Mouse (Mus musculus): ENCODE results near the gene Ccdc74a. TPM values are rescaled to one million over a fixed set of nuclear protein-coding genes. Genes with fewer than 3 reads are reported as not detected.
"Not testable (repeated sequence)": the region's sequence is repeated elsewhere in the genome, so short reads cannot be mapped to it uniquely, and the experiment has no call there.

Gene Ccdc74a
- polyA plus RNA-seq (2015; fragmentation: Nextera tagmentation; extraction: Ambion mirVana): 16.6 and 18.0 TPM in 2 replicates

DNA sequence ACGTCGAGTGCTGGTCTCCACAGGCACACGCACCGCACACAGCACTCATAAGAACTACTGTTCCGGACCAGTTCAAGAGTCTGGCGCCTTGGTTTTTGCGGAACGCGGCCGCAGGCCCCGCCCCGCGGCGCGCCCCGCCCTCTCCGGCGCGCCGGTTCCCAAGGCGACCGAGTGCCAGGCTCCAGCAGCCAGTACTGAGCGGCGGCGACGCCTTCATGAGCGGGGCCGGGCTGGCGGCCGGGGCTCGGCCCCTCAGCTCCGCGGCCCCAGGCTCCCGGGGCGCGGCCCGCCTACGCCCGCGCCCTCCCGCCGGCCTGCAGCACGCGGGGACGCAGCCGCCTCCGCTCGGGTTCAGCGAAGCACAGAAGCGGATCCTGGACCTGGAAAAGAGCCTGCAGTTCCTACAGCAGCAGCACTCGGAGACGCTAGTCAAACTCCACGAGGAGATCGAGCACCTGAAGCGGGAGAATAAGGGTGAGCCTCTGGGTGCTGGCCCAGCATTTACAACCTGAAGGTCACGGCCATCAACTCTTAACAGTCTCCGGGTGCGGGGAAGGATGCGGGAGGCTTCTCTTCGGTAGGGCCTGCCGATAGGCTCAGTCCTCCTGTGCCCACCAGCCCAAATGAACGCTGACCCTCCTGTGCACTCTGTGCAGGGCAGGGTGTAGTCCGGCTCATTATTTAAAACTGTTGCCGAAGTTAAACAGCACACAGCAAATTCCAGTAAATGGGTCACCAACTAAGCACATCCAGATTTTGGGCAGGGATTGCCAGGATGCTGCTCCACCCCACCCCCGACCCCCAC, at the start of gene Ccdc74a:
Gene Ccdc74a (plus strand): TSS at position 161 of the 805 bp plus-strand sequence.
- Histone ChIP-seq H3K4me1 (ENCODE audit: control insufficient read depth, insufficient read depth, low read depth, low read length) (peaks cover 11% of the 10 kb centered on the region), H3K27me3 (replicated peaks; ENCODE audit: control insufficient read depth, insufficient read depth, low read length) (no peaks in the 10 kb centered on the region), H3K9ac (ENCODE audit: low read depth, low read length) (peak within 1 kb of the TSS; percentile 82), H3K27ac (ENCODE audit: low read depth, low read length) (peak within 1 kb of the TSS; percentile 61), H3K4me2 (ENCODE audit: low read length) (peak within 1 kb of the TSS; percentile 91), H3K36me3 (ENCODE audit: control insufficient read depth, insufficient read depth, low read length) (peaks cover 18% of the 10 kb centered on the region), H3K4me3 (ENCODE audit: low read length) (peak within 1 kb of the TSS; percentile 68), H3K9me3 (ENCODE audit: control insufficient read depth, low read length) (no peaks in the 10 kb centered on the region)
- peak; percentile 95 for ATAC-seq
- 2% methylated on average over 55 of the region's 65 CpGs for WGBS

DNA sequence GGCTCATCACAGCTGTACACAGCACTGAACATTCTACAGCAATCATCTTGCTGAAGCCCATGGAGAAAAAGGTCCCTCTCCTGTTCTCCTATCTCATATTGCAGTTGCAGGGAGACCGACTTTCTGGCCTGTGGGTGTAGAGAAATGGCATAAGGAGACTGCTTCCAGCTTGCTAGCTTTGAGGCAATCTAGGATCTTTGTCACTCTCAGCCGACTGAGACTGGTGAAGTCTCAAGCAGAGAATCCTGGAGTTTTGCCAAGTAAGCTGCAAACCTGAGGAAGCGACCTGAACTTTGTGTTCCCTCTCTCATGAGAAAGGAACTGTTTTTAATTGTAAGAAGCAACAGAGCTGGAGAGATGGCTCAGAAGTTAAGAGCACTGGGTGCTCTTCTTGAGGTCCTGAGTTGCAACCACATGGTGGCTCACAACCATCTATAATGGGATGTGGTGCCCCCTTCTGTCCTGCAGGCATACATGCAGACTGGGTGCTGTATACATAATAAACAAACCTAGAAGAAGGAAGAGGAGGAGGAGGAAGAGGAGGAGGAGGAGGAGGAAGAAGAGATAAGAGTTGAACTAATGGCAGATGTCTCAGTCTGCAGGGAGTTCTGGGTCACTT, 45.2 kb upstream of the Ccdc74a start:
- Histone ChIP-seq H3K36me3 (ENCODE audit: control insufficient read depth, insufficient read depth, low read length) (no peaks in the 10 kb centered on the region), H3K9me3 (ENCODE audit: control insufficient read depth, low read length) (no peaks in the 10 kb centered on the region), H3K9ac (ENCODE audit: low read depth, low read length) (no peak overlapping the region), H3K4me3 (ENCODE audit: low read length) (no peak overlapping the region), H3K4me2 (ENCODE audit: low read length) (no peak overlapping the region), H3K4me1 (ENCODE audit: control insufficient read depth, insufficient read depth, low read depth, low read length) (no peaks in the 10 kb centered on the region; the same call in 1 of the 2 replicates), H3K27ac (ENCODE audit: low read depth, low read length) (no peak overlapping the region), H3K27me3 (replicated peaks; ENCODE audit: control insufficient read depth, insufficient read depth, low read length) (no peaks in the 10 kb centered on the region)
- no peak for ATAC-seq
- WGBS: 63% methylated on average over 3 of the region's 3 CpGs

DNA sequence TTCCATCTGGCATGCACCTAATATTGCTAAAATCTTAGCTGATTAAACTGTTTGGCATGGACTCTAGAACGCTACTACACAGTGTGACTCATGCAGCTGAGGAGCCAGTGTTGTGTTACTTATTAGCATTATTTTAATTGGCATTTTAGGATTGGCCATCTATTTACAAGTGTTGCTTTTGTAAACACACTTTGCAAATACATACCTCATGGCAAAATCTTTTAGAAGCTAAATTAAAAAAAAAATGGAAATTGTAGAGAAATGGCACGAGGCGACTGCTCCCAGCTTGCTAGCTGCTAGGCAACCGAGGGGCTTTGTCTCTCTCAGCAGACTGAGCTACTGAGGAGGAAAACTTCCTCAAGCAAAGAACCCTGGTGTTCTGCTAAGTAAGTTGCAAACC, 41.3 kb upstream of the Ccdc74a start:
- Histone ChIP-seq H3K4me1 (ENCODE audit: control insufficient read depth, insufficient read depth, low read depth, low read length) (no peaks in the 10 kb centered on the region; the same call in 1 of the 2 replicates), H3K9ac (ENCODE audit: low read depth, low read length) (no peak overlapping the region), H3K9me3 (ENCODE audit: control insufficient read depth, low read length) (no peaks in the 10 kb centered on the region), H3K4me3 (ENCODE audit: low read length) (no peak overlapping the region), H3K27ac (ENCODE audit: low read depth, low read length) (no peak overlapping the region), H3K27me3 (replicated peaks; ENCODE audit: control insufficient read depth, insufficient read depth, low read length) (no peaks in the 10 kb centered on the region), H3K4me2 (ENCODE audit: low read length) (no peak overlapping the region), H3K36me3 (ENCODE audit: control insufficient read depth, insufficient read depth, low read length) (no peaks in the 10 kb centered on the region)
- ATAC-seq: no peak
- WGBS: 44% methylated on average over 4 of the region's 4 CpGs

DNA sequence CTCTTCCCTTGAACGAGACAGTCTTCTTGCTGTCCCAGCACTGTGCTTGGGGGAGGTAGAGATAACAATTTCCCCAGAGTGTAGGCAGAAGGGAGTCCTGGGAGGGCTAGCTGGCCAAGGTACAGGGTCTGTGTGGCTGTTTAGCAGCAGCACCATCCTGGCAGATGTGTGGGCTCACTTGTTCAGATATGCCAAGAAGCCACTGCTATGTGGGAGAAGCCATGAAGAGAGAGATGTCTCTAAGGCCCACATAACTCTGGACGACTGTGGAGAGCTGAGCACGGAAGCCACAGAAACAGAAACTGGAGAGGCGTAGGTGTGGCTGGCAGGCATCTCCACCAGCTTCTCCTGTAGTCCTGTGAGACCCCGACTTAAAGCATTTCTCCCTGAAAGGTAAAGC, 40.6 kb upstream of the Ccdc74a start:
- ATAC-seq: no peak
- H3K4me3 ChIP-seq (ENCODE audit: low read length): no peak overlapping the region
- H3K9me3 ChIP-seq (ENCODE audit: control insufficient read depth, low read length): no peaks in the 10 kb centered on the region
- no peaks in the 10 kb centered on the region for H3K27me3 ChIP-seq (replicated peaks; ENCODE audit: control insufficient read depth, insufficient read depth, low read length)
- H3K4me2 ChIP-seq (ENCODE audit: low read length): no peak overlapping the region
- no peak overlapping the region for H3K27ac ChIP-seq (ENCODE audit: low read depth, low read length)
- 75% methylated on average over 5 of the region's 5 CpGs for WGBS
- H3K9ac ChIP-seq (ENCODE audit: low read depth, low read length): no peak overlapping the region
- H3K36me3 ChIP-seq (ENCODE audit: control insufficient read depth, insufficient read depth, low read length): no peaks in the 10 kb centered on the region
- no peaks in the 10 kb centered on the region; the same call in 1 of the 2 replicates for H3K4me1 ChIP-seq (ENCODE audit: control insufficient read depth, insufficient read depth, low read depth, low read length)

DNA sequence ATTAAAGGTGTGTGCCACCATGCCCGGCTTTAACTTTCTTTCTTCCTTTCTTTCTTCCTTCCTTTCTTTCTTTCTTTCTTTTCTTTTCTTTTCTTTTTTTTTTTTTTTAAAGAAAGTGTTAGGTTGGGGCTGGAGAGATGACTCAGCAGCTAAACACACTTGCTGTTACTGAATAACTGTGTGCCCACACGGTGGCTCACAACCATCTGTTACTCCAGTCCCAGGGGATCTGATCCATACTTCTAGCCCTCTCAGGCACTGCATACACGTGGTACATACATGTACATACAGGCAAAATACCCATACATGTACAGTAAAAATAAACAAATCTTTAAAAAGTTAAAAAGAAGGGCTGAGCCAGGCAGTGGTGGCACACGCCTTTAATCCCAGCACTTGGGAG, 34.9 kb upstream of the Ccdc74a start:
- Histone ChIP-seq H3K4me1 (ENCODE audit: control insufficient read depth, insufficient read depth, low read depth, low read length) (no peaks in the 10 kb centered on the region), H3K4me2 (ENCODE audit: low read length) (no peak overlapping the region), H3K36me3 (ENCODE audit: control insufficient read depth, insufficient read depth, low read length) (no peaks in the 10 kb centered on the region), H3K9ac (ENCODE audit: low read depth, low read length) (no peak overlapping the region), H3K4me3 (ENCODE audit: low read length) (no peak overlapping the region), H3K9me3 (ENCODE audit: control insufficient read depth, low read length) (no peaks in the 10 kb centered on the region), H3K27me3 (replicated peaks; ENCODE audit: control insufficient read depth, insufficient read depth, low read length) (no peaks in the 10 kb centered on the region), H3K27ac (ENCODE audit: low read depth, low read length) (no peak overlapping the region)
- 64% methylated on average over 4 of the region's 4 CpGs for WGBS
- ATAC-seq: no peak

DNA sequence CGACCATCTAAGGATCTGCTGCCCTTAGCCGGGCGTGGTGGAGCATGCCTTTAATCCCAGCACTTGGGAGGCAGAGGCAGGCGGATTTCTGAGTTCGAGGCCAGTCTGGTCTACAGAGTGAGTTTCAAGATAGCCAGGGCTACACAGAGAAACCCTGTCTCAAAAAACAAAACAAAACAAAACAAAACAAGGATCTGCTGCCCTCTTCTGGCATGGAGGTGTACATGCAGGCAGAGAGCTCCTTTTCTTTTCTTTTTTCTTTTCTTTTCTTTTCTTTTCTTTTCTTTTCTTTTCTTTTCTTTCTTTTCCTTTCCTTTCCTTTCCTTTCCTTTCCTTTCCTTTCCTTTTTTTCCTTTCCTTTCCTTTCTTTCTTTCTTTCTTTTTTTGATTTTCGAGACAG, 31.5 kb upstream of the Ccdc74a start:
- H3K27ac ChIP-seq (ENCODE audit: low read depth, low read length); H3K9ac ChIP-seq (ENCODE audit: low read depth, low read length); H3K36me3 ChIP-seq (ENCODE audit: control insufficient read depth, insufficient read depth, low read length); H3K9me3 ChIP-seq (ENCODE audit: control insufficient read depth, low read length); H3K4me3 ChIP-seq (ENCODE audit: low read length); ATAC-seq; H3K4me2 ChIP-seq (ENCODE audit: low read length); H3K27me3 ChIP-seq (replicated peaks; ENCODE audit: control insufficient read depth, insufficient read depth, low read length); H3K4me1 ChIP-seq (ENCODE audit: control insufficient read depth, insufficient read depth, low read depth, low read length): not testable (repeated sequence)
- WGBS: 95% methylated on average over 6 of the region's 6 CpGs

DNA sequence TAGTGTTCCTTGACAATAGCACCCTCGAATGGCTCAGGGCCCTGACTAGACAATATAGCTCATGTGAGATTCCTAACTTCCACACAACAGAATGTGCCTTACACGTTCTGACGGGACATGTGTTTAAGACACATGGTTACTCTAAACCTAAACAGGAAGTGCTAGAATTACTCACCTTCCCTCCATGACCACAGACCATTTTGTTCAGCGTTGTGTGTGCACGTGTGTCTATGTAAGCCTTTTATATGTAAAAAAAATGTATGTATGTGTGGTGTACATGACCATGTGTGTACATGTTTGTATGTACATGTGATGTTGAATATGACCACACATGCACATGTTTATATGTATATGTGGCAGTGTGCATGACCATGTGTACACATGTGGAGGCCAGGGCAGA, 30.1 kb upstream of the Ccdc74a start:
- no peak for ATAC-seq
- H3K9me3 ChIP-seq (ENCODE audit: control insufficient read depth, low read length): no peaks in the 10 kb centered on the region
- no peak overlapping the region for H3K9ac ChIP-seq (ENCODE audit: low read depth, low read length)
- H3K4me1 ChIP-seq (ENCODE audit: control insufficient read depth, insufficient read depth, low read depth, low read length): peaks cover 11% of the 10 kb centered on the region
- no peak overlapping the region for H3K27ac ChIP-seq (ENCODE audit: low read depth, low read length)
- no peaks in the 10 kb centered on the region for H3K36me3 ChIP-seq (ENCODE audit: control insufficient read depth, insufficient read depth, low read length)
- H3K4me3 ChIP-seq (ENCODE audit: low read length): no peak overlapping the region
- 84% methylated on average over 5 of the region's 5 CpGs for WGBS
- no peaks in the 10 kb centered on the region for H3K27me3 ChIP-seq (replicated peaks; ENCODE audit: control insufficient read depth, insufficient read depth, low read length)
- H3K4me2 ChIP-seq (ENCODE audit: low read length): no peak overlapping the region

DNA sequence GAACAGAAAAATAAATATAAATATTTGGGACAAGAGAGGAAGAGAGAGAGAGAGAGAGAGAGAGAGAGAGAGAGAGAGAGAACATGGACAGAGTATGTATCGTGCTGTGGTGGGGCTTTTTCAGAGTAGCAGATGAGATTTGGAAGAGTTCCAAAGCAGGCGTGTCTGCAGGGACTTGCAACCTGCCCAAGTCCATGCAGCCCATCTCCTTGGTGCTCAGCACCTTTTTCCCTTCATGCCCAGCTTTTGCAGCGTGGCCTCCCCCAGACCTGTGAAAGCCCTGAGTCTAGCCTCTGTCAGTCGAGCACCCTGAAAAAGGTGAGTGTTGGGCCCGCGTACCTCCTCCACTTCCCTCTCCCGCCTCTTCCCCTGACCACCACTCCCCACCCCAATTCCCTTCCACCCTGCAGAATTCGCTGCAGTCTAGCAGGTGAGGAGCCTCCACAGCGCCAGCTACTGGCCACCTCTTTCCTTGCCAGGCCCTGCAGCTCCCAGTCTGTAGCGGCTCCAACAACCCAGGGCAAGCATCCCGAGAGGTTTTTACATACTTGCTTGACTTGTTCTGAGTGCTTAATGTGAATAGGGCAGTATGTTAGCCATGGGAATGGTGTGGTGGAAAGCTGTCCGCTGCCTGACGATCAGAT, 28.2 kb upstream of the Ccdc74a start:
- peaks cover 3% of the 10 kb centered on the region; the same call in 1 of the 2 replicates for H3K36me3 ChIP-seq (ENCODE audit: control insufficient read depth, insufficient read depth, low read length)
- peak; percentile 48; the same call in 1 of the 2 replicates for ATAC-seq
- H3K4me1 ChIP-seq (ENCODE audit: control insufficient read depth, insufficient read depth, low read depth, low read length): peaks cover 11% of the 10 kb centered on the region
- H3K4me2 ChIP-seq (ENCODE audit: low read length): 0 out of 2 replicates have a peak overlapping the region, but pooled peaks have one; percentile 5
- no peaks in the 10 kb centered on the region for H3K9me3 ChIP-seq (ENCODE audit: control insufficient read depth, low read length)
- H3K4me3 ChIP-seq (ENCODE audit: low read length): no peak overlapping the region
- H3K27me3 ChIP-seq (replicated peaks; ENCODE audit: control insufficient read depth, insufficient read depth, low read length): no peaks in the 10 kb centered on the region
- no peak overlapping the region for H3K27ac ChIP-seq (ENCODE audit: low read depth, low read length)
- no peak overlapping the region for H3K9ac ChIP-seq (ENCODE audit: low read depth, low read length)
- WGBS: 18% methylated on average over 13 of the region's 13 CpGs

Measured in hindbrain, embryonic 16.5 days (tissue).